Mouse (Mus musculus): ENCODE results near the gene Tmem167b.
A peak's percentile ranks its signal among the peaks of the same experiment; 100 is the strongest.

The Tmem167b gene

GRCm38 (mm10) chr3:108536517-108537260 is 25.6 kb downstream of the Tmem167b start, which contains the start of gene 5330417C22Rik:
TSS of gene 5330417C22Rik (minus strand) at chr3:108536536.
- DNase-seq: peak; percentile 62

- DNase-seq: no peak
These were observed 26.3 kb downstream of the Tmem167b start for GRCm38 (mm10) chr3:108535896-108536516.

DNA sequence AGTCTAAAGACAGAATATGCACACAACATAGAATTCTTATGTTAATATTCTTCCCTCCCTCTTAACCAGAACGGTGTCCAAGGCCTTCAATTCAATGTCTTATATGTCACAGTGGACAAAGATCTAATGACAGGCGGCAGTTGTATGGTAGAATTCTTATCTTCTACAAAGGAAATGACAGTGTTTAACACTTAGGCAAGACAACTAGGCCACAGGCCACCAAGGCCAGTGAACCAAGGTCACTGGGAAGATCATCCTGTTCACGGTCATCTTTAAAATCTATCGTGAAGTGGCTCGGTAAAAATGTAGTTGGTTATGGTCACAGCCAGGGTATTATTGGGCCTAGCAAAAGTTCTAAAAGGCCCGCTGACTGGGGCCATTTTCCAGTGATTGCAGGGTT is 28.3 kb downstream of the Tmem167b start, which contains the start of gene 1700013F07Rik:
1700013F07Rik (plus strand) TSS at position 200 of the 400 bp plus-strand sequence.
- DNase-seq: no peak

- DNase-seq: no peak
These were observed 29.0 kb downstream of the Tmem167b start for GRCm38 (mm10) chr3:108533114-108533885.

DNA sequence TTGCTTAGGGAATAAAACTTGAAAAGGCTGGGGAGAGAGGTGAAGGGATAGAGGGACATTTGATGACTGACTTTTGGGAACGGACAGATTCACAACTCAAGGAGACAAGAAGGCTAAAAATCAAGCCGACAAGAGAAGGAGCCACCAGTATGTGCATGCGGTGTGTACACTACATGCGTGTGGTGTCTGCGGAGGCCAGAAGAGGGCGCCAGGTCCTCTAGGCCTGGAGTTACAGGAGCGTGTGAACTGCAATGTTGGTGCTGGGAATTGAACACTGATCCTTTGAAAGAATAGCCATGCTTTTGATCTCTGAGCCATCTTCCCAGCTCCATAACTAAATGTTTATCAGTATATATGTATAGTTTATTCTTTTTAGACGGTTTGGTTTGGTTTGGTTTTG is 33.8 kb downstream of the Tmem167b start:
- DNase-seq: peak; percentile 15

- DNase-seq: no peak
These were observed 38.9 kb downstream of the Tmem167b start for GRCm38 (mm10) chr3:108523415-108523814.

DNA sequence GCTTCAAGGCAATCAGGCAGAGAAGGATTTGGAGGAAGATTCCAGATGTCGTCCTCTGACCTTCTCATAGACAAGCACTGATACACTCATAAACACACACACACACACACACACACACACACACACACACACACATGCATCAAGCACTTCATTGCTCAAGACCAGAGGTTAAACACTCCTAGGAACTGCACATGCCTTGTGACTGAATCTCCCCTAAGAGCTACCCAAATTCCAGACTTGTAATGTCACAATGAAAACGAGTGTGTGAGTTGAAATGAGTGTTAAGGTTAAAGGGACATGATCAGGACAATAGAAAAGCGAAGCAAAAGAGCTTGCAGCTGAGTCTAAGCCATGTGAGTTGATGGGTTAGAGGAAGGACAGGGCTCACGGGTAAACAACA is 44.0 kb downstream of the Tmem167b start:
- DNase-seq: no peak

DNA sequence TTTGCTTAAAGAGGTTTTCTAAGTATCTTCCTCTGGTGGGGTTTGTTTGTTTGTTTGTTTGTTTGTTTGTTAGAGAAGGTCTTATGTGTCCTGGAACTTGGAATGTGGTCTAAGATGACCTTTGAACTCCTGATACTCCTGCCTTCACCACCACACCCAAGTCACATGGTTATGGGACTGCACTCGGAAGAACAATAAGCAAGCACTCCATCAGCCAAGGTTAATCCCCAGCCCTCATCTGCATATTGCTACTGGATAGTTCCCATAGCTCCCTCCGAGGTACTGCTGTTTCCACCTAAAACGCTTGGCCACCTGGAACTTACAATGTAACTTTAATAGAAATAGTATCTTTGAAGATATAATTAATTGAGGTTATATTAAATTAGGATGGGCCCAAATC is 48.8 kb downstream of the Tmem167b start:
- DNase-seq: no peak

DNA sequence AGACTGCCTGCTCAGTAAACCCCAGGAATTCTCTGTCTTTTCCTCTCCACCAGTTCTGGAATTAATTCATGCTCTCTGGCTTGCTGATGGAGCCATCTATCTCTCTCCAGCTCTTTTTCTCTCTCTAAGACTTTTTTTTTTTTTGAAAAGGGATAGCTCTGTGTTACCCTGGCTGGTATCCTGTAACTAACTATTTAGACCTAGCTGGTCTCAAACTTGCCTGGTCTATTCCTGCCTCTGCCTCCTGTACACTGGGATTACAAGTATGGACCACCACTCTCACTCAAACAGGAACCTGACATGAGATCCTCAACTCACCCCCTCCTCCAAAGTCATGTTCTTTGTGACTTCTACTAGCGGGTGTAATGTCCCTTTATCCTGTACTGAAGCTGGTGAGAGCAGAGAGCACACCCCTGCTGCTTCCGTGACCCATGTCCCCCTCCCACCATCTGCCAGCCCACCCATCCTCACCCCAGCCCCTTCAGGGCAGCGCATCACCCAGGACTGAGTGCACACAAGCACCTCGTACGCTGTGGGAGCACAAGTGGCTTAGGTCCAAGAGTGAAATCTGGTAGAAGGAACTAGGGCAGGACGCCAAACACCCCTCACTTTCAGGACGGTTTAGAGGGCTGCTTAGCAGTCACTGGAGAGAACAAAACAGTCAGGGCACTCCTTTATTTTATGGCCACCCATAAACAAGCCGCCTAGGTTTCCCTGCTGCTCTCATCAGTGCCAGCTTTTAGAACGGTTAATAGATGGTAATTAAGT is 51.4 kb downstream of the Tmem167b start:
- no peak for DNase-seq

DNA sequence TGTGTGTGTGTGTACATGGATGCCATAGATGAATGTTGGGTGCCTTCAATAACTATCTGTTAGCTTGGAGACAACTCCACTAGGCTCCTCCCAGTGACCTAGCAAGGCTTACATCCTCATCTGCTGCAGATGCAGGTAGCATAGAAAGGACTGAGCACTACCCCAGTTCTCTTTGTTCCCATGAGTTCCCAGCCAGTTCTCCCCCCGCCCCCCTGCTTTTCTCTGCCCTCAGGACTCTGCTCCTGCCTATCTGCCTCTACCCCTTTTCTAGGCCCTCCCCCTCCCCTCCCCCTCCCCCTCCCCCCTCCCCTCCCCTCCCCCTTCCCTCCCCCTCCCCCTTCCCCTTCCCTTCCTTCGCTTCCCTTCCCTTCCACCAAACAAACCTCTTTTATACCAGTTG is 52.1 kb downstream of the Tmem167b start:
- DNase-seq: no peak

DNA sequence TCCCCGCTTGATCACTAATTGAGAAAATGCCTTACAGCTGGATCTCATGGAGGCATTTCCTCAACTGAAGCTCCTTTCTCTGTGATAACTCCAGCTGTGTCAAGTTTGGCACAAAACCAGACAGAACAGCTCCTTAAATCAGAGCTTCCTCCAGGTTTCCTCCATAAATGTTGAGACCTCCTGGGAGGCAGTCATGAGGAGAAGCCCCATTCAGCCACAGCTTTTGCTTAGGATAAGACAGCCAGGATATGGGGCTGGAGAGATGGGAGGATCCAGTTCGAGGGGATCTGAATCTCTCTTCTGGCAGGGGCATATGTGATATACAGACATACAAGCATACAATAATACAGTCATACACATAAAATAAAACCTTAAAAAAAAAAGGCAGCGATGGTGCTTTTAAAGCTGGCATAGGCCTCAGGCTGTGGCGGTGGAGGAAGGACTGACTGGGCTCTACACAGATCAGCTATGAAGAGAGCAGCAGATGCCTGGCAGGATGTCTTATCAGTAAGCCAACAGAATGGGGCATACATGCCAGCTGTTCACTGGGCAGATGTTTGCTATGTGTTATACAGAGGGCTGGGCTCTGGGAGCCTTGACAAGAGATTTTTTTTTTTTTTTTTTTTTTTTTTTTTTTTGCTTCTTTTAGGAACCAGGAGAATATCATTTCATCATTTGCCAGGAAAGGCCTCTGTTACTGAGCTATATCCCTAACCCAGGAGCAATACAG is 53.4 kb downstream of the Tmem167b start:
- DNase-seq: no peak
